8 mouse cellular contexts compared by ENCODE assay signal in genomic region chr10:120744441-120745137, GRCm38 (mm10).
DNase-seq lines count a peak whose midpoint lies in the region; ATAC-seq and TF ChIP-seq lines count a peak whose summit lies in the region.

No protein-coding gene starts in this region.

- H3K4me3 ChIP-seq in heart, embryonic 15.5 days = peak overlapping the region; percentile 37
- peak overlapping the region; percentile 51 for H3K4me3 ChIP-seq in embryonic facial prominence, embryonic 10.5 days
- H3K4me3 ChIP-seq in intestine, embryonic 16.5 days (ENCODE audit: low read length) = peak overlapping the region; percentile 36
- H3K4me3 ChIP-seq in neural tube, embryonic 11.5 days (ENCODE audit: low read depth, low read length) = peak overlapping the region; percentile 21; the same call in 1 of the 2 replicates
- H3K4me3 ChIP-seq in thymus, adult 2 months (ENCODE audit: control insufficient read depth, insufficient read depth, low read length) = no peak overlapping the region

- H3K9me3 ChIP-seq in heart, embryonic 15.5 days (replicated peaks) = no peaks in the 10 kb centered on the region
- no peaks in the 10 kb centered on the region for H3K9me3 ChIP-seq in embryonic facial prominence, embryonic 10.5 days
- H3K9me3 ChIP-seq in intestine, embryonic 16.5 days (ENCODE audit: control insufficient read depth, low read length) = no peaks in the 10 kb centered on the region
- no peaks in the 10 kb centered on the region for H3K9me3 ChIP-seq in neural tube, embryonic 11.5 days (ENCODE audit: control insufficient read depth, low read length)

- H3K36me3 ChIP-seq in heart, embryonic 15.5 days = no peaks in the 10 kb centered on the region
- no peaks in the 10 kb centered on the region; the same call in 1 of the 2 replicates for H3K36me3 ChIP-seq in embryonic facial prominence, embryonic 10.5 days (replicated peaks)
- H3K36me3 ChIP-seq in intestine, embryonic 16.5 days (ENCODE audit: control insufficient read depth, insufficient read depth, low read length) = no peaks in the 10 kb centered on the region
- no peaks in the 10 kb centered on the region for H3K36me3 ChIP-seq in neural tube, embryonic 11.5 days (ENCODE audit: control insufficient read depth, insufficient read depth, low read length)
- no peaks in the 10 kb centered on the region for H3K36me3 ChIP-seq in thymus, adult 2 months (ENCODE audit: control insufficient read depth, insufficient read depth, low read length)

- no peak for TF ChIP-seq CTCF in thymus, adult 2 months (IDR thresholded peaks at IDR 0.05; ENCODE audit: borderline replicate concordance, control insufficient read depth, extremely low read depth, insufficient read depth, low read length, poor library complexity)

- no peaks in the 10 kb centered on the region for H3K27me3 ChIP-seq in heart, embryonic 15.5 days
- H3K27me3 ChIP-seq in embryonic facial prominence, embryonic 10.5 days (replicated peaks; ENCODE audit: low read depth, poor library complexity, severe bottlenecking) = peaks cover 10% of the 10 kb centered on the region
- H3K27me3 ChIP-seq in intestine, embryonic 16.5 days (replicated peaks; ENCODE audit: control insufficient read depth, insufficient read depth, low read length) = no peaks in the 10 kb centered on the region
- H3K27me3 ChIP-seq in neural tube, embryonic 11.5 days (ENCODE audit: control insufficient read depth, insufficient read depth, low read length) = no peaks in the 10 kb centered on the region
- H3K27me3 ChIP-seq in thymus, adult 2 months (ENCODE audit: control insufficient read depth, insufficient read depth, low read length) = no peaks in the 10 kb centered on the region; the same call in 1 of the 2 replicates

- WGBS in heart, embryonic 15.5 days = 10% methylated on average over 15 of the region's 15 CpGs
- 2% methylated on average over 15 of the region's 15 CpGs for WGBS in embryonic facial prominence, embryonic 10.5 days
- WGBS in intestine, embryonic 16.5 days = 4% methylated on average over 15 of the region's 15 CpGs
- WGBS in neural tube, embryonic 11.5 days = 2% methylated on average over 15 of the region's 15 CpGs
- WGBS in thymus, adult 2 months = 16% methylated on average over 15 of the region's 15 CpGs

- peaks cover 14% of the 10 kb centered on the region for H3K4me1 ChIP-seq in heart, embryonic 15.5 days (replicated peaks)
- H3K4me1 ChIP-seq in embryonic facial prominence, embryonic 10.5 days = peaks cover 41% of the 10 kb centered on the region
- peaks cover 12% of the 10 kb centered on the region for H3K4me1 ChIP-seq in intestine, embryonic 16.5 days (ENCODE audit: control insufficient read depth, insufficient read depth, low read length)
- peaks cover 8% of the 10 kb centered on the region; the same call in 1 of the 2 replicates for H3K4me1 ChIP-seq in neural tube, embryonic 11.5 days (ENCODE audit: control insufficient read depth, insufficient read depth, low read length)
- no peaks in the 10 kb centered on the region for H3K4me1 ChIP-seq in thymus, adult 2 months (replicated peaks; ENCODE audit: control insufficient read depth, insufficient read depth, low read length)

- peak overlapping the region; percentile 72 for H3K4me2 ChIP-seq in heart, embryonic 15.5 days
- H3K4me2 ChIP-seq in intestine, embryonic 16.5 days (ENCODE audit: low read depth, low read length) = peak overlapping the region; percentile 70
- H3K4me2 ChIP-seq in neural tube, embryonic 11.5 days (ENCODE audit: low read depth) = peak overlapping the region; percentile 50

- H3K9ac ChIP-seq in heart, embryonic 15.5 days = peak overlapping the region; percentile 33; the same call in 1 of the 2 replicates
- peak overlapping the region; percentile 65 for H3K9ac ChIP-seq in intestine, embryonic 16.5 days (ENCODE audit: low read depth, low read length)
- peak overlapping the region; percentile 52 for H3K9ac ChIP-seq in neural tube, embryonic 11.5 days (ENCODE audit: low read length)

- peak overlapping the region; percentile 50 for H3K27ac ChIP-seq in heart, embryonic 15.5 days
- peak overlapping the region; percentile 95 for H3K27ac ChIP-seq in embryonic facial prominence, embryonic 10.5 days (replicated peaks)
- peak overlapping the region; percentile 63 for H3K27ac ChIP-seq in intestine, embryonic 16.5 days (ENCODE audit: low read length)
- H3K27ac ChIP-seq in neural tube, embryonic 11.5 days (ENCODE audit: low read depth, low read length) = peak overlapping the region; percentile 69
- no peak overlapping the region for H3K27ac ChIP-seq in thymus, adult 2 months (ENCODE audit: control insufficient read depth, insufficient read depth, low read length)

- ATAC-seq in heart, embryonic 15.5 days (replicated peaks; ENCODE audit: insufficient number of reproducible peaks, insufficient read depth, low FRiP score, low read depth) = no peak; the same call in 1 of the 2 replicates
- peak; percentile 7 for ATAC-seq in intestine, embryonic 16.5 days
- ATAC-seq in neural tube, embryonic 11.5 days (ENCODE audit: insufficient read depth, low FRiP score, low TSS enrichment) = peak; percentile 22; the same call in 1 of the 2 replicates

- intact Hi-C loops in heart, postnatal 25 days (cut with DNase I) = no loop called here

- no peak for TF ChIP-seq POLR2A in thymus, adult 2 months (IDR thresholded peaks at IDR 0.05; ENCODE audit: control insufficient read depth, extremely low read depth, insufficient read depth, low read length, poor library complexity)

- no peak for DNase-seq in heart, postnatal 25 days (ENCODE audit: low spot score)
- DNase-seq in embryonic facial prominence, embryonic 10.5 days (ENCODE audit: low spot score) = peak; percentile 84
- DNase-seq in neural tube, embryonic 11.5 days (ENCODE audit: low spot score) = peak; percentile 67
- no peak for DNase-seq in thymus, adult 2 months
- no peak for DNase-seq in layer of hippocampus, adult 9-11 months
- no peak for DNase-seq in adrenal gland, postnatal 25 days

Comparison
In these comparisons a context has a peak if more than half of its experiments do, and no peak if none do; other contexts are left out.
1. DNase-seq: peak in embryonic facial prominence, embryonic 10.5 days (single experiment) and neural tube, embryonic 11.5 days (single experiment); none in heart, postnatal 25 days (single experiment), thymus, adult 2 months (single experiment), layer of hippocampus, adult 9-11 months (single experiment) and adrenal gland, postnatal 25 days (single experiment).
2. Peak in every context shown above with its lines, with median percentiles within 50 percentile points of each other: H3K4me2 ChIP-seq and H3K9ac ChIP-seq.